Mouse (Mus musculus): ENCODE measurements around the gene Pex3. TPM values are rescaled to one million over a fixed set of nuclear protein-coding genes. Genes with fewer than 3 reads are reported as not detected.
"Not testable (repeated sequence)": the region's sequence is repeated elsewhere in the genome, so short reads cannot be mapped to it uniquely, and the experiment has no call there.

The Pex3 gene
- total RNA-seq, 1 experiment from 2014 or later: 50.8 TPM

- DNase-seq: peak; percentile 9
Observed at GRCm38 (mm10) chr10:13536706-13537105, 16.2 kb downstream of the Pex3 start.

DNA sequence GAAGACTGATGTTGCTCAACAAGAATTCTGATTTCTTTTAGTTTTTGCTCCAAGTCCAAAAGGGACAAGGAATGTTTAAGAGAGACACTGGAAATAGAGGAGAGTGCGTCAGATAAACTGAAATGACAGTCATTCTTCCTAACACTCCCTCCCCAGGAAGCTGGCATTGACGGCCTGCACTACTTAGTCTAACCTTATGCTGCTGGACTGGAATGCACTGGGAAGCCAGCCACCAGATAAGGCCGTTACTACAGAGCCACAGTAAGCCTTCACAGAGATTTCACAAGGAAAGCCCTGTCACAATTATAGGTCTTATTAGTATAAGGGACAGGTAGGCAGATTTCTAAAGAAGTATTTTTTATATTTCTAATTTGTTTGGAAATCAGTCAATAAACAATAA is 18.2 kb downstream of the Pex3 start:
- DNase-seq: no peak

- no peak for DNase-seq
Observed at GRCm38 (mm10) chr10:13528155-13528554, 24.8 kb downstream of the Pex3 start.

DNA sequence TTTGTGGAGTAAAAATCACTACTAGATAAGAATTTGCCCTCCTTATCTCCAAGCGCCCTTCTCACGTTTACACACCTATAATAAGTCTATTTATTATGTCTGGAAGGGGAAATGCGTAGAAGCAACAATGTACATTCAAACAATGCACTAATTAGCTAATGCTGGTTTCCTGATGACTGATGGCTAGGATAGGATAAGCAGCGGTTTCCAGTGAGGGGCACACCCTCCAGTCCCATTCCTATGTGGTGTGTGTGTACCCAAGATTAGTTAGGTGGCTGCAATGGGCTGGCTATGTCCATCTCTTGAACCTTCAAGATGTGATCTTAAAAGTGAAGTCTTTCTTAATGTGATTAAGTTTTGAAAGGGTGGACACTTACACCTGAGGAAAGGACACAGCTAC is 31.1 kb downstream of the Pex3 start:
- no peak for DNase-seq

DNA sequence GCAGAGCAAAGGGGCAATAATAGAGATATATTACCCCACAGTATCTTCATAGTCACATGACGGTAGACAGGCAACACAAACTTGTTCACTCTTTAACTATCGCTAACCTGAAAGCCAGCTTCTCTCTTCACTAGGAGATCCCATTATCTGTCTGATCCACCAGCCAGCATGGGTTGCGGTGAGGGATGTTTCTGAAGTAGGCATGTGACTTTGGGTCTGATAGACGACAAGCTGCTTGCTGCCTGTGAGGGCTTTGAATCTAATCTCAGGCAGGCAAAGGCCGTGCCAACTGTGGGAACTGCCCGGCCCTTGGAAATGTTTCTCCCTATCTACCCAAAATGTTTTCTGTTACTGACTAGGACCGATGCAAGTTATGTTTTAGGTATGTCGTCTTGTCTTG is 50.6 kb downstream of the Pex3 start:
- no peak for DNase-seq

- not testable (repeated sequence) for DNase-seq
Observed at GRCm38 (mm10) chr10:13501533-13501932, 51.4 kb downstream of the Pex3 start.

- DNase-seq: peak; percentile 95
Observed at GRCm38 (mm10) chr10:13500938-13501496, 51.9 kb downstream of the Pex3 start.

GRCm38 (mm10) chr10:13500473-13500872 is 52.5 kb downstream of the Pex3 start:
- DNase-seq: peak; percentile 17

GRCm38 (mm10) chr10:13499331-13499730 is 53.6 kb downstream of the Pex3 start, which contains the start of gene Fuca2:
Gene Fuca2 (plus strand): TSS chr10:13499540.
- no peak for DNase-seq

DNA sequence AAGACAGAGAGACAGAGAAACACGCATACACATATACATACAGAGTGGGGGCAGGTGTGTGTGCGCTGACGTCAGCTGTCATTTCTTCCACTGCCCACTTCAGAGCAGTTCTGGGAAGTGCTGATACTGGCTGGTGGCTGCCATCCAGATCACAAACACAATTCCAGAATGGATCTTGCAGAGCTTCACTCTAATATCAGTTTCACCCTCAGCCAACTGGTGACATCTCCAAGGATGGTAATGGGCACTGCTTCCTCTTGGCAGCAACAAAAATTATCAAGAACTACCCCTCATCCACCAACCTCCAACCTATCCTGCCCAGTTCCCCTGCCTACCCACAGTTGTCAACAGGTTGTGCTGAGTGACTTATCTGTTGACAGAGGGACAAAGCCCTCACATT is 56.6 kb downstream of the Pex3 start:
- DNase-seq: no peak

- no peak for DNase-seq
Observed at GRCm38 (mm10) chr10:13493978-13494686, 58.8 kb downstream of the Pex3 start.

GRCm38 (mm10) chr10:13489671-13490070 is 63.3 kb downstream of the Pex3 start:
- DNase-seq: peak; percentile 51

DNA sequence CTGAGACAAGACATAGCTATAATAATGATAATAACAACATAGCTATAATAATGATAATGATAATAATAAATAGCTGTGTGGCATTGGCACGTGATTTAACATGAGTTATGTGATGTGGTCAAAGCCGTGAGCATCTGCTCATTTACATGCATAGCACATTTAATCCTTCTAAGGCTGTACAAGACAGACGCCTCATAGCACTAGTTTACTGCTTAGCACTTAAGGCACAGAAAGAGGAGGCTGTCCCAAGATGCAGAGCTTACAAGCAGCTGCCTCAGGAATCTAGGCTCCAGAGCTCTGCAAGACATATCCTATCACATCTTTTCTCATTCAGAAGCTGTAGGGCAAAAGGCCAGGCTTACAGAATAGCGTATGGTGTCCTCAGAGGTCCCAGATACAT is 67.0 kb downstream of the Pex3 start:
- DNase-seq: no peak

GRCm38 (mm10) chr10:13479341-13479740 is 73.6 kb downstream of the Pex3 start:
- no peak for DNase-seq

DNA sequence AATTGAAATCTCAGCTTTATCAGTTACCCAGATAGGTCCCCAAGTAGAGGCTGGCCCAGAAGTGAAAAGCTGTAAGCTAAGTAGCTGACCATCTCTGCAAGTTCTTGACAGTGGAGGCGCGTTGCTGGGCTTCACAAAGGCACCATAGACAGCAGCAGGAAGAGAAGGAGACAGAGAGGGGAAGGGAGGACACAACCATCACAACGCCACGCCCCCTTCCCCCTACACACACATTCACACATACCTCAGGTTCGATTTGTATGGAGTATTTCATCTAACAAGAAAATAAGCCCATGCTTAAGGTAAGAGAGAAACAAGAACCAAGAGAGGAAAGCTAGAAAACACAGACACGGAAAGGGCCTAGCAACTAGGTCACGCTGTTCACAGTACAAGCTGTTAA is 77.8 kb downstream of the Pex3 start:
- DNase-seq: no peak

GRCm38 (mm10) chr10:13474568-13474955 is 78.4 kb downstream of the Pex3 start:
- no peak for DNase-seq

Other genes with a start within 250 kb of the Pex3 start
- 26.3 and 31.4 TPM in 2 replicates for gene Phactr2, start 78.7 kb downstream of the Pex3 start, total RNA-seq (2021)
- gene Fuca2, start 53.6 kb downstream of the Pex3 start, total RNA-seq (2021): 17.8 and 18.5 TPM in 2 replicates
- gene Adat2, start 248 bp downstream of the Pex3 start, total RNA-seq (2021): 4.2 and 4.5 TPM in 2 replicates